Mouse (Mus musculus) layer of hippocampus, adult 9-11 months (tissue): Measurements from ENCODE around the gene Psmd5.
A peak's percentile ranks its signal among the peaks of the same experiment; 100 is the strongest.
"Not testable (repeated sequence)": the region's sequence is repeated elsewhere in the genome, so short reads cannot be mapped to it uniquely, and the experiment has no call there.

ENCODE experiments used
- DNase-seq: peaks from one replicate; pipeline ENCODE4 v3.0.0; 2022

Gene Psmd5

DNA sequence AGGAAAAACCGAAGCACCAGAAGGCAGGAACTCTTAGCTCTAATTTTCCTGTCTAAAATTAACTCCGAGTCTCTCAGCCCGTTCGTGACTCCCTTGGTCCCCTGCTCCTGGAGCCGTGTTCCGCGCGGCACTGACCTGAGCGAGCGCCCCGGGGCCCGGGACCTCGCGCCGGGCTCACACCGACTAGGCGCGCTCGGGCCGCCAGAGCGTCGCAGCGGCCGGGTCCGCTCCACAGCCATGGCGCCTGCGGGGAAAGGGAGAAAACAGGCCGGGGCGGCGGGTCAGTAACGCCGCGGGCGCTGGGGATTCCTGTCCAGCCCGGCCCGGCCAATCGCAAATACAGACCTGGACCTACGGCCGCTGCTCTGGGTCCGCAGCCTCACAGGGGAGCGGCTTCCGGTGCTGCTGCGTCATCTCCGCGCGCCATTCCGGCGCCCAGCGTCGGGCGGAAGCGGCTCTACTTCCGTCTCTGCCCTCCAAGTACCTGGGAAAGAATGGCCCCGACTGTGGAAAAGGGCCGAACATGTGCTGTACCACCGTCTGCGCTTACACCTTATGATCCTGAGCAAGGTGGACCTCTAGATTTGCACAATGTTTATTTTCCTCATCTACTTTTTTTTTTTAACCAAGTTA, 48.8 kb downstream of the Psmd5 start, which contains the start of gene Fbxw2:
Gene Fbxw2 (minus strand): TSS at position 485 of the 633 bp plus-strand sequence.
- DNase-seq, result peak; percentile 92

DNA sequence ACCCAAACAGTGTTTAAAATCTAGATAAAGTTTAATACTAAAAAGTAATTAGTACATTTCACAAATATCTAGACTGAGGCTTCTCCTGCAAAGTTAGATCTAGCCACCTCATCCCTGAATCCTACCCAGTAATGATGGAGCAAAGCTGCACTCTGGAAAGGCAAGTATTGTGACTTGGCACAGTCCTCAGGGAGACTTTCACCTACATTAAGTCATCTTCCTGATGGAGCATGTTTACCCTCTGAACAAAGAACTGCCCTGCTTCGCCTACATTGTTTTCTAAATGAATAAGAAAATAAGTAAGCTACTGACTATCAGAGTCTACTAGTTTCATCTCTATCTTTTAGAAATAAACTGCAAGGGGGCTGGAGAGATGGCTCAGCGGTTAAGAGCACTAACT, 56.3 kb downstream of the Psmd5 start:
- DNase-seq, result no peak

DNA sequence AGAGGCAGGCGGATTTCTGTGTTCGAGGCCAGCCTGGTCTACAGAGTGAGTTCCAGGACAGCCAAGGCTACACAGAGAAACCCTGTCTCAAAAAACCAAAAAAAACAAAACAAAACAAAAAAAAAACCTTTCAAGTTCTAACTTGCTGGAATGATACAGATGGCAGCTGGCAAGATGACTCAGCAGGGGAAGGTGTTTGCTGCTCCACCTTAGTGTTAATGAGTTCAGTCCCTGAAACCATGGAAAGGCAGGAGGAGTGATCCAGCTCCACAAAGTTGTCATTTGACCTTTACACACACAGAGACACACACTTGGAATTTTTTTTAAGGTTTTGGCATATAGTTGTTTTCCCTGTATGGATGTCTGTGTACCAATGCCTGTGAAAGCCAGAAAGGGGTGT, 58.9 kb downstream of the Psmd5 start:
- not testable (repeated sequence) for DNase-seq

DNA sequence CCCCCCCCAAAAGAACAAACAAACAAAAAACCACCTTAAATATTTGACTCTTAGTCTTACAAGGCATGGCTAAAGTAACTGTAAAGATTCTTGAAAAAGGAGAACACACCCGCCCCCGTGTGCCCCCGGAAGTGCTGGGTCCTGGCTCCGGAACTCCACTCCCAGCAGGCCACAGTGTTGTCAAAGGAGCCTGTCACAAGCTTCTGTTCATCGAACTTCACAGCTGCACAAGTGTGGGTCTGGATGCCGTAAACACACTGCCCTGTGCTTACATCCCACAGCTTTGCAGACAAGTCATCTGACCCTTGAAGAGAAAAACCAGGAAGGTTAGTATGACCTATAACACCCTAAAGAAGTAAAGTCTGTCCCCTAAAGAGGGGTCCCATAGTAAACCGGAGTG, 62.1 kb downstream of the Psmd5 start:
- DNase-seq, result no peak

DNA sequence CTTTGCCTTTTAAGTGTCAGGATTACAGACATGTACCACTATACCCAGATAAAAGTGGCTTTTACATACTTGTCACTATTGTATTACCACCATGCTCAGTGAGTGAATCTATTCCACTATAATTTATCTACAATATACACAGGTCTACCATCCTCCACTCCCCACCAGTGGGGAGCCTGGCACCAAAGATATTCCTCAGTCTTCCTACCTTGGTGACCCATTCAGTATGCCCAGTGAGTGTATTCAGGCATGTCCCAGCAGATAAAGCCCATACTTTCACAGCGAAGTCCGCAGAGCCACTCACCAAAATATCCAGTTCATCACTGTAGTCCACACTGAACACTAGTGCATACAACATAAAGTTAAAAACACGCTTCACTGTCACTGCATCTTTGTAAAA, 64.0 kb downstream of the Psmd5 start:
- DNase-seq, result no peak

DNA sequence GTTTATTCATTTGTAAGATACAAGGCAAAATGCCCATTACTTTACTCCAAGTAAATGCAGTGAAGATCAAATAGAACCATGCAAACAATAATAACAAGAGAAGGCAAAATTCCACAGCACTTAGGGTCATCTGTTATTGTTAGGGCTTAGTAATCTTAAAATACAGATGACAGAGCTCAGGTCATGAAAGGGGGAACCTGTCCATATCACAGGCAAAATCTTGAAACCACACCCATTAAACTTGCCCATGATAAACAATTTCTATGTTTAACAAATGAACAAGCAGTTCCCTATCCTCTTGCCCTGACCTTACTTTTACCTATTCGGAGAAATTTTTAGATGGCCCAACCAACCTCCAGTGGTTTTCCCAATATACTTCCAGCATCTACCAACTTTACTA, 65.2 kb downstream of the Psmd5 start:
- DNase-seq, result no peak

DNA sequence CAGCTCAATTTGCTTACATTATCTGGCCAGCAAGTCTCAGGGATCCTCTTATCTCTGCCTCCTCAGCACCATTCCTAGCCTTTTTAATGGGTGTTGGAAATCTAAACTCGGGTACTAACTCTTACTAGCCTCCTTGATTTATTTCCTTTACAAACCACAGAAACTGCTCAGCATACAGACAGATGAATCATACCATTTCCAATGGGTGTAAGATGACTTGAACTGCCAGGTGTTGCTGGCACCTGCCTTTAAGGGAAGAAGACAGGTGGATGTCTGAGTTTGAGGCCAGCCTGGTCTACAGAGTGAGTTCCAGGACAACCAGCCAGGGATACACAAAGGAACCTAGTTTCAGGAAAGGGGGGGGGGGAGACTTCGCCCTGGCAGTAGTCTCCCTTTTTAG, 66.7 kb downstream of the Psmd5 start:
- DNase-seq, result no peak

DNA sequence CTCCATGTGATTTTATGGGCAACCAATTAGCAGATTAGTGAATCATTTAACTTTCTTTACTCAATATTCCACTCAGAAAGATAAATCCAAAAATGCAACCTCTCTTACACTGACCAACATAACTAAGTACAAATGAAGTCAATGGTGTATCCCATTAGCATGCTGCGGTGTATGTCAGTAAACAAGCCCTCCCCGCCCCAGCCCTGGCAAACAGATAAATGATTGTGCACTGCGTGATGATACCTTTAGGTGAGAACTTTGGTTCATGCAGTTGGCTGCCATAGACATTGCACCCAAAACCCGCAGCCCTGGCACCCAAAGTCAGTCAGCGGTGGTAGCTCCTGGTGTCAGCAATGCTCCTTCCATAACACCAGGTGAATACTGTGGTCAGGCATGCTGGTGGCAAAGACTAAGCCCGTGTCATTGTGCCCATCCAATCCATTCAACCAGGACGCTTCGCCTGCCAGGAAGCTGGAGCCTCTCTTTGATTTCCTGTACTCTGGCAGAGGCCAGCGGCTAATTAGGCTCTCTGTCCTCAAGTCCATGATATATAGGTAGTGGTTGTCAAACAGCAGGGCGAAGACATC, 69.3 kb downstream of the Psmd5 start:
- DNase-seq, result no peak

DNA sequence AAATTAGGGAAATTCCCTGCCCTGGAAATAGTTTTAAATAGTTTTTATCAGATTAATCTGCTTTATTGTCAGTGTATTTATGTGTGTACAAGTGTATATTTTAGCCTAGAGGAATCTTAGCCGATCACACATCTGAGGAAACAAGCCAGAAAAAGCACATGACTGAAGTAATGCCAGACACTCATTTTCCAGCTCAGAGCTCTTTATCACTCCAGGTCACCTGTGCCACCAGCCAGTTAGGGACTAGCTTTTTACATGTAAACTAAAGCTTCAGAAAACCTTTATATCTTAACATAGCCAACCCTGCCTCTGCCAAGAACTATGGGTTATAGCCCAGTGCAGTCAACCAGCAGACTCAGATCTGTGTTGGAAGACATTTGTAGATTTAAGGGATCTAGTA, 70.0 kb downstream of the Psmd5 start:
- DNase-seq, result no peak

DNA sequence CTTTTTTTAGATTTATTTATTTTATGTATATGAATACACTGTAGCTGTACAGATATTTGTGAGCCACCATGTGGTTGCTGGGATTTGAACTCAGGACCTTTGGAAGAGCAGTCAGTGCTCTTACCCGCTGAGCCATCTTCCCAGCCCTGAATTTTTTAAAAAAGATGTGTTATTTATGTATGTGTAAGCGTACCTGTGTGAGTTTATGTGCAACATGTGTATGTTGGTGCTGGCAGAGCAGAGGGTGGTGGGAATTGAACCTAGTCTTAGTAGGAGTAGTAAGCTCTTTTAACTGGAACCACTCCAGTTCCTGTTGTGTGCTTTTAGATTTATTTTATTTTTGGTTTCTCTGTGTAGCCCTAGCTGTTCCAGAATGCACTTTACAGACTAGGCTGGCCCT, 70.6 kb downstream of the Psmd5 start:
- DNase-seq, result no peak

DNA sequence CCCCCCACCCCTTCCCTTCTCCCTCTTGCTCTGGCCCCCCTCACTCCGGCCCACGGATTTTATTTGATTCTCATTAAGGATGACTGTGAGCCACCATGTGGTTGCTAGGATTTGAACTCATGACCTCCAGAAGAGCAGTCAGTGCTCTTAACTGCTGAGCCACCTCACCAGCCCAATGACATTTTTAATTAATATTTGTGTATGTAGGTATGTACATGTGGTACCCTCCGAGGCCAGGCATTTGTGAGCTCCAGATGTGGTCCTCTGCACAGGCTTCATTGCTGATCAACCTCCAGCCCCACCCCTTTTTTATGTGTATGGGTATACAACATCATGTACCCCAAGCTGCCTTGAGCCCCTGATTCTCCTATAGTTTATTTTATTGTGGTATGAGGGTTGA, 71.0 kb downstream of the Psmd5 start:
- no peak for DNase-seq

DNA sequence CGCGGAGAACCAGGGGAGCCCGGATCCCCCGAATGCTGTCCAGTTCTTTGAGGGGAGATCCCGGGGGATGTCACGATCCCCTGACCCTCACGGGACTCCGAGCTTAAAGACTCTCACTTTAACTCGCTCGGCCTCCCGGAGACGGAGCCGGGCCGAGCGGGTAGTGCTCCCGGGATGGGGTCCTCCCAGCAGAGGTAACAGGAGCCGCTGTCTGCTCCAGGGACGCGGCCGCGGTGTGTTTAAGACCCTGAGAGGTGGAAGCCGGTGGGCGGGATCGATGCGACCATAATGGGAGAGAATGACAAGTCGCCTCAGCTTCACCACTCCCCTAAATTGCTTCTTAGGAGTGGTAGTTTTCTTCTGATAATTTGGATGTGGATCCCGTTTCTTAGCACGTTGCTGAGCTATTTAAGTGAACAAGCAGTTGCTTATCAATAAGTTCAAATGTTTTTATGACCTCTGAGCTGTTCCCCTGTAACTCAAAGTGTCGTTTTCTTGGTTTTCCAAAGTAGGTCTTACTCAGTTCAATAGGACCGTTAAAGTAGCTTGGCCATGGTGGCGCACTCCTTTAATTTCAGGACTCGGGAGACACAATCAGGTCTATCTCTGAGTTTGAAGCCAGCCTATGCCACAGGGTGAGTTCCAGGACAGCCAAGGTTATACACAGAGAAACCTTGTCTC, 72.1 kb downstream of the Psmd5 start:
- not testable (repeated sequence) for DNase-seq

DNA sequence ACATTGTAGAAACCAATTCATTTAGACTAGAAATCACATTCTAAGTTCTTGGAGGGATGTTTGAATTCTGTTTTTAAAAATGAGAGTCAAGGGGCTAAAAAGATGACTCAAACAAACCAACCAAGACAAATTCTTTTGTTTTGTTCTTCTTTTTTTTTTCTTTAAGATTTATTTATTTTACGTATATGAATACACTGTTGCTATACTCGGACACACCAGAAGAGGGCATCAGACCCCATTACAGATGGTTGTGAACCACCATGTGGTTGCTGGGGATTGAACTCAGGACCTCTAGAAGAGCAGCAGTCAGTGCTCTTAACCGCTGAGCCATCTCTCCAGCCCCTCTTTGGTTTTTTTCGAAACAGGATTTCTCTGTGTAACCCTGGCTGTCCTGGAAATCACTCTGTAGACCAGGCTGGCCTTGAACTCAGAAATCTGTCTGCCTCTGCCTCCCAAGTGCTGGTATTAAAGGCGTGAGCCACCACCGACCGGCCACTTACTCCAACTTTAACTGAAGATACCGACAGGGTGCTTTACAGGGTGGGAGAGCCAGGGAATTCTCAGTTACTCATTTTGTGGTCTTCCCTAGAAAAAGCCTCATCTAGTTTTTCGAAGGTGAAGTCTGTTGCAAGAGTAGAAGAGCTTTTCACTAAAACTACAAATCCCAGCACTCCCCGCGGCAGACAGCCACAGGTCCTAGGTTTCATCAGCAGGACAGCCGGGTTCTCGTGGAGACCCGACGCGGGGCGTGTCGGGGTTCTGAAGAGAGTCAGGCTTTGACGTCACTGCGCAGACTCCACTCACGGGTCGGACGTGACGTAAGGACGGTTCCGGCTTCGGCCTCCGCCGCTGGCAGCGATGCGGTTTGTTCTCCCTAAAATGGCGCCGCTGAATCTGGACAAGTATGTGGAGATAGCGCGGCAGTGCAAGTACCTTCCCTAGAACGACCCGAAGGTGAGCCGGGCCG, 73.0 kb downstream of the Psmd5 start:
- peak; percentile 99 for DNase-seq

DNA sequence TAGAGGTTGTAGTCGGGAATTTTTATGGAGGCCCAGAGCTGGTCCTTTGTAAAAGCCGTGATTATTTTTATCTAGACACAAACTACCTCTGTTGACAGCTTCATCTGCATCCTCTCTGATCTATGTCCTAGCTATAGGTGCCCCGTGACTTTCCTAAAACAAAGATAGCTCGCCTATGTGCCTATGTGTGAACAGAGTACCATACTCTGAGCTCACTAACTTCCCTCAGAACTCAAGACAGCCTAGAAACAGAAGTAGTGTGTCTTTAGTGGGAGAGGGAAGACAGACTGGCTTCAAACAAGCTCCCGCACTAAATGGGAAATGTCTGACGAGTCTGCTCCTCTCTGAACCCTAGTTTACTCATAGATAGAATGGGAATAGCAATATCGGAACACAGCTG, 74.4 kb downstream of the Psmd5 start:
- DNase-seq, result no peak
